Mouse (Mus musculus) frontal cortex, adult 2 months (tissue): ENCODE results near the gene Thop1. TPM values are rescaled to one million over a fixed set of nuclear protein-coding genes. Genes with fewer than 3 reads are reported as not detected.
"Not testable (repeated sequence)": the region's sequence is repeated elsewhere in the genome, so short reads cannot be mapped to it uniquely, and the experiment has no call there.

Experiments used
- DNase-seq, 2 experiments: peaks; one replicate each; pipeline ENCODE4 v3.0.0; 2022; ENCODE audit warnings: low spot score in 1 of 2; ENCODE audit errors: extremely low spot score in 1 of 2
- polyA plus RNA-seq: library from polyadenylated mRNA; depleted of rRNA; stranded (reverse); fragments of >200 nt; gene quantifications from 2 replicates; pipeline ENCODE4 v1.2.3, GENCODE M21; 2012

The Thop1 gene
- polyA plus RNA-seq, 1 experiment, result 63.1 TPM

DNA sequence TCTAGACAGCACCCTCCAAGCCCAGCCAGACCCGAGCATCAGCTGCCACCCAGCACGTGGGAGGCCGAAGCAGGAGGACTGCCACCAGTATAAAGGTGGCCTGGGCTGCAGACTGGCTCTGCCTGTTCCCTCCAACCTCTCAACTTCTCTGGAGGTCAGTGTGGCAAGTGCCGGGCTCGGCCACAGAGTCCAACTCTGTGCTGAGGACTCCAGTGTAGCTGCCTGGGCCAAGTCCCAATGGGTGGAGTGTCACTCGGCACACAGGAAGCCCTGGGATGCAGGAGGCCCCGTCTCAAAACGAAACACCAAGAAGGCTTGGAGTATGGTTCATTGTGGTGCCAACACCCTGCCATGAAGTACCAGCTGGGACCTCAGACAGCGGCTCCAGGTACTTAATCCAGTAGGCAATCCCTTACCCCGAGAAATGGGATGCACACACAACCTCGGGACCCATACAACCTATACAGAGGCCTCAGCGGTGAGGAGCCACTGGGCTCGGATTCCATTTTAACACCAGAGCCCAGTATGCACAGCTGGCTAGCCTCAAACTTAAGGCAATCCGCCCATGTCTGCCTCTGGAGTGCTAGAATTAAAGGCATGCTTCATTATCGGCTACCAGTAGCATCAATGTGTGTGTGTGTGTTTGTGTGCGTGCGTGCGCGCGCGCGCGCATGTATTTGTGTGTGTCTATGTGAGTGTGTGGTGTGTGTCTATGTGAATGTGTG, 12.3 kb upstream of the Thop1 start:
- DNase-seq, result no peak

DNA sequence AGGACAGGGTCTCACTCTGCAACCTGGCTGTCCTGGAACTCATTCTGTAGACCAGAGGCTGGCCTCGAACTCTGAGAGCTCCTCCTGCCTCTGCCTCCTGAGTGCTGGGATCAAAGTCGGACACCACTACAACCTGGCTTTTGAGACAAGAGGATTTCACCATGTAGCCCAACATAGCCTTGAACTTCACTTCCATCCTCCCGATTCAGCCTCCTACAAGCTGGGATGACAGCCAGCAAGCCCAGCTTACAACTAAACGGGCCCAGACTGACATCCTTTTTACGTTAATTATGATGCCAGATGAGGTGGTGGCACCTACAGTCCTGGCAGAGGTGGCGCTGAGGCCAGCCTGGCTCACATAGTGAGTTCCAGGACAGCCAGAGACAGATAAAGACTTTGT, 10.9 kb upstream of the Thop1 start:
- no peak for DNase-seq

DNA sequence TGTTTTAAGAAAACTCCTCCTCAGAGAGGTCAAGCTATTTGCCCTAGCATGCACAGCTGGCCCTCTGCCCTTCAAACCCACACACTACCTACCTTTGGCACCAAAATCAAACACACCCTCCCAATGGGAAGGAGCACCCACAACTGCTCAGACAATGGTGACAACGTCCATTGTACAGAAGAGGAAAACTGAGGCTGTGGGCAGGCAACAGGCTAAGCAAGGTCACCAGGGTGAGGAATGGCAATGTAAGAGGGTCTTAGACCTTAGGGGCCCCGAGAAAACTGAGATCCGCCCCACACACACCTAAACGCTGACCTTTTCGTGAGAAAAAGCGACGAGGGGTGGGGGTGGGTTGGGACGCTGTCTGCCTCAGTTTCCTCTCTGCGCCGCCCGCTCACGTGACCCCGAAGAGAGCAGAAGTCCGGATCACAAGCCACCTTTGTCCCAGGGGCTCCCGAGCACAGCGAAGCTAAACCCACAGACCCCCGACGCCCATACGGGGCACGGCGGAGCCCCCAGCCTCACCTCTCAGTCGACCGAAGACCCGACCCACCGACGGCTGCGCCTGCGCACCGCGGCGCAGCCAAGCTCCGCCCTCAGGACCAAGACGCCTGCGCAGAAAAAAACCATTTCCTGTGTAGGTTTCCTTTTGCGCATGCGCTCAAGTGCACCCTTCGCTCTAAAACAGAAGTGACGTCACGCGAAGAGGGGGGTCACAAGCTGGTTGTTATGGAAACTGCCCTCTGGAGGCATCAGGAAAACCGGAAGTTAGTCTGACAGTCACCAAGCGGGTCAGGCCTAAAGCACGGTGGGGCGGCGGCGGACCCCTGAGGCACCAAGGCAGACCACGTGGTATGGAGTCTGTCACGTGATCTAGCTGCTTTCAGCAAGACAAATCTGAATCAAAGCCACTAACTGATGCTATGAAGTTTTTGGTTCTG, 10.0 kb upstream of the Thop1 start, which contains the start of gene Sgta:
Sgta (minus strand) TSS at position 579 of the 941 bp plus-strand sequence.
- peak; percentile 100 for DNase-seq

DNA sequence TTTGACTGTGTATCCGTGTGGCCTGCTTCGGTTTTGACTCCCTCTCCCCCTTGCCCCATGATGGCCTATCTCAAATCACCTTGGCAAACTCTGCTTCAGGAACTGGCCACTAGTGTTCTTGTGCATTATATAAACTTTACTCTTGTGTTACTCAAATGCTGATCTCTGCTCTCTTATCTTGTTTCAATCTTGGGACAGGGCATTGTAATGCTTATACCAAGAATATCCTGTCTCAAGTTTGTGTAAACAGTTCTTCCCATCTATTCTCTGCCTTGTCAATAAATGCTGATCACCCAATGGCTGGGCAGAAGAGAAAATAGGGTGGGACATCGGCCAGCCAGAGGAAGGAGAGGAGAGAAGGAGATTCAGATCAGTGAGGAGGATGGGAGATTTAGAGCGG, 7.1 kb upstream of the Thop1 start:
- DNase-seq, result no peak

DNA sequence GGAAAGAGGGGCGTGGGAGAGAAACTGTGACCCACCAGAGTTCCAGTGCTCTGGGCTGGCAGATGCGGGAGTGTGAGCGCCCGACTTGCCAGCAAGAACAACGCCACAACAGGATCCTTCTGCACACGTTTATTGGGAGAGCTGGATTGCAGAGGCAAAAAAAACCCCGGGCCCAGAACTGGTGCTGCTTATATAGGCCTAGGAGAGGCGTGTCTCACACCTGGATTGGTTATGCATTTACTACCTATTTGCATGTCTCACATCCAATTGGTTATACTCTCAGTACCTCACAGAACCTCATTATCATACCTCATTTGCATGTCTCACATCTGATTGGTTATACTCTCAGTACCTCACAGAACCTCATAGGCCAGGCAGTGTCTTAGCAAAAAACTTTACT, 5.3 kb upstream of the Thop1 start:
- not testable (repeated sequence) for DNase-seq

DNA sequence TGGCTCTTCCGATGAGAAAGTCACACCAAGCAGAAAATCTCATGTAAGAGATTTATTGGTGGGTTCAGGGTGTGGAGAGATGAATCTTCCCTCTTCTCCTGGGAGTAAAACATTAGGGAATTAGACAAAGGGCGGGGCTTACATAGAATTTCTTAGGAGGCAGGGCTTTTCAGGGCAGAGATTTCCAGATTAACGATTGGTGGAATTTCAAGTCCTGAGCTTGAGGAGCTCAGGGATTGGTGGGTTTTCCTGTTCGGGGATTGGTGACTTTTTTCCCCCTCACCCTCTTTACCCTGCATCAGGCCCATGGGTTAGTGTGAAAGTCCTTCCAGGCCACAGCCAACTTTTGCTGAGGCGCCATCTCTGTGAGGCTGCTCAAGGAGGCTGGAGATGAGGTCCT, 1.1 kb upstream of the Thop1 start:
- no peak for DNase-seq

DNA sequence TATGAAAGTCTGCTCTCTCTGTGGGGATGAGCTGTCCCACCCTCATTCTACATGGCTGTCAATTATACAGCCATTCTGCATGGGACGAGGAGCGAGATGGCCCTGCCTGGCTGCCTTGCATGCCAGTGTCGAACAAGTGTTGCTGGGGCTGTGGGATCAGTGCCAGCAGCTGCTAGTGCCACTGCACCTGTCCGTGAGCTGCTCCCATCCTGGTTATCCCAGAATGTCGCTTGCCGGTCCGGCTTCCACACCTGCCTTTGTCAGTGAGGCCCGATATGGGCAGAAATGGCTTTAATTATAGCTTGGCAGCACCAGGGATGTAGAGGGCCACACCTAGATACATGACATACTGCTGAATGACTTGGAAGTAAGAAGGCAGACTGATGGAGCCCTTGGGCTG, 2.5 kb downstream of the Thop1 start:
- no peak for DNase-seq

DNA sequence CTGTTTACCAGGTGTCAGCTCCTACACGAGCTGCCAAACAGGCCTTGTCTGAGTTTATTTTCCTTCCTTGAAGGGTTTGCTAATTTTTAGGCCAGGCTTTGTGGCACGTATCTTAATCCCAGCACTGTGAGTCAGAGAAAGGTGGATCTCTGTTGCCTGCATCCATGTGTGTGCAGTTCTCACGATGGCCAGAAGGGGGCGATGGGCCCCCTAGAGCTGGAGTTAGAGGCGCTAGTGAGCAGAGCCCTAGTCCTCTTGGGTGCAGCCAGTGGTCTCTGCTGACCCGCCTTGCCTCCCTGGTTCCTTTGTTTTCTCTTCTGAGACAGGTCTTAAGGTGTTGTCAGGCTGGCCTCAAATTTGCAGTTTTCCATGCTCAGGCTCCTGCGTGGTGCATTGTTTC, 3.6 kb downstream of the Thop1 start:
- DNase-seq, result no peak

DNA sequence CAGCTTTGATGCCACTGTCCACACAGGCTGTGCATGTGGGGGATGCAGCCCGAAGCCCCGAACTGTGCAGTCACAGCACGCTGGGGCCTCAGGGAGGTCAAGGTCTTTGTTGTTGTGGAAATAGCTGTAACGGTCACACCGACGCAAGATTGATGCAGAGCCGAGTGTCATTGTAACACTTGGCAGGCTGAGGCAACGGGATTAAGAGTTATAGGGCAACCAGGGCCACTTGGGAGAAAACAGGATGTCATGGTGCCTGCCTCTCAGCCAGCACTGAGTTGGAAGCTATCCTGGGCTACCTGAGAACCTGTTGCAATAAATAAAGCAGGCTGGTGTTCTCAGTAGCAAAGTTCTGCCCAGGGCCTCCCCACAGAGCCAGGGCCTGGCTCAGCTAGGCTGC, 5.9 kb downstream of the Thop1 start:
- DNase-seq, result no peak

DNA sequence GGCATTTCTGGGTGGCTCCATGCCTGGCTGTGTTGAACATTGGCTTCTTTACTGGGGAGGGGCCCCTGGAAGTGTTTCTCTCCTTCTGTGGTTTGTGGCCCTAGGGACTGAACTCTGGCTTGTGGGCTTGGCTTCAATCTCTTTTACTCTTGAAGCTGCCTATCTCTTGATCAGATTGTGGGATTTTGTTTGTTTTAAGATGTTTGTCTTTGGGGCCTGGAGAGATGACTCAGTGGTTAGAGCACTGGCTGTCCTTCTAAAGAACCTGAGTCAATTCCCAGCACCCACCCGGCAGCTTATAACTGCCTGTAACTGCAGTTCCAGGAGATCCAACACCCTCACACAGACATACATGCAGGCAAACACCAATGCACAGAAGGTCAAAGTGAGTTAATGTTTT, 6.5 kb downstream of the Thop1 start:
- no peak for DNase-seq

DNA sequence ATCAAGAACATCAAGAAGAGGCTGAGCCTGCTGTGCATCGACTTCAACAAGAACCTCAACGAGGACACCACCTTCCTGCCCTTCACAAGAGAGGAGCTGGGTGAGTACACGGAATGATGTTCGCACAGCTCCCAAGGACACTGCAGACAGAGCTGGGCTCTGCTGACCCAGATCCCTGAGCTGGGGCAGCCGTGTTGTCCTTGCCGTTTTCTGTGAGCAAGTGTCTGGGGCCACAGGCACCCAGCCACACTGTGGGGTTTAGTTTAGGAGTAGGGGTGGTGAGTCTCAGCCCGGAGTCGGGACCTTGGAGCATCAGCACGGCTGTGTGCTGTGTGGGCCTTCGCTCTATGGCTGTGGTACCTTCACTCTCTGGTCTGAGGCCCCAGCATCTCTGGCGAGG, 8.1 kb downstream of the Thop1 start:
- no peak for DNase-seq

DNA sequence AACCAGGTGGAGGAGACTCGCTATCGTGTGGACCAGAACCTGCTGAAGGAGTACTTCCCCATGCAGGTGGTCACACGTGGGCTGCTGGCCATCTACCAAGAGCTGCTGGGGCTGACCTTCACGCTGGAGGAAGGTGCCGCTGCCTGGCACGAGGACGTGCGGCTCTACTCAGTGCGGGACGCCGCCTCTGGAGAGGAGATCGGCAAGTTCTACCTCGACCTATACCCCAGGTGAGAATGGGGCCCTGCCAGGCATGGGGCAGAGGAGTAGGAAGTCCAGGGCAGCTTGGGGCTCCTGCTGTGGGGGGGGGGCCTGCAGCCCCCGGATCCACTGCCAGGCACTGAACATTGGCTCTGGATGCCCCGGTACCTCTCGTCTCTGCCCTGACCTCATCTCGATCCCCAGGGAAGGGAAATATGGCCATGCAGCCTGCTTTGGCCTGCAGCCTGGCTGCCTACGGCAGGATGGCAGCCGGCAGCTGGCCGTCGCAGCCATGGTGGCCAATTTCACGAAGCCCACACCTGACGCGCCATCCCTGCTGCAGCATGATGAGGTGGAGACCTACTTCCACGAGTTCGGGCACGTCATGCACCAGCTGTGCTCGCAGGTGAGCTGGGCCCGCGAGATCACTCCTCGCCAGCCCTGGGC, 10.3 kb downstream of the Thop1 start:
- no peak for DNase-seq

DNA sequence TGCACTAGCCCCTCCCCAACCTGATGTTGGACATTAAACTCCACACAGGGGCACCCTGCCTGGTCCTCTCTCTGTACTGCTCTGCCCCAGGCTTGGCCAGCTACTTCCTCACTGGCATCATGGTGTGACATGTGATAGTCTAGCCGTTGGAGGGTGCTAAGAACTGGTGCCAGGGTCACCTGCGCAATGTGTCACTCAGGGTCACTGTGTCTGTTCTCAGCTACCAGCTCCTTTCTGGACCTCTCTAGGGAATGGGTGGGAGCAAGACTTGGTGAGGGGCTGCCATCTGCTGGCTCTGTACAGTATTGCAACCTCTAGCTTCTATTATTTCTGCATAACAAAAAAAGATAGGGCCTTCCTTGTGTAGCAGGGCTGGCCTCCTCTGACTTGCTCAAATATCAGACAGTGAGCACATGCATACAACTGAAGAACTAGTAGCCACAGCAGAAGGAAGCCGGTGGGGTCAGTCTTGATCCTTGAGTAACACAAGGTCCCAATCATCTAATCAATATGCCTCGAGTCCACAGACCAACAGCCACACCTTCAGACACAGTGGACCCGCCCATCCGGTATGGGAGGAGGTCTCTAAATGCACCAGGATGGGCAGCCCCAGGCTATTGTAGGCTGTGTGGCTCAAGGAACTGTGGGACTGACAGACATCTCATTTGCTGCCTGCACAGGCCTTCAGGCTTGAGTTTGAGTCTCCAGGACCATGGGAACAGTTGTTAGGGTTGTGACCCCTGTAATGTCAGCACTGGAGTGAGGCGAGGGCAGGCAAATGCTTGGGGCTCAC, 12.5 kb downstream of the Thop1 start:
- DNase-seq, result peak; percentile 38 to 86

DNA sequence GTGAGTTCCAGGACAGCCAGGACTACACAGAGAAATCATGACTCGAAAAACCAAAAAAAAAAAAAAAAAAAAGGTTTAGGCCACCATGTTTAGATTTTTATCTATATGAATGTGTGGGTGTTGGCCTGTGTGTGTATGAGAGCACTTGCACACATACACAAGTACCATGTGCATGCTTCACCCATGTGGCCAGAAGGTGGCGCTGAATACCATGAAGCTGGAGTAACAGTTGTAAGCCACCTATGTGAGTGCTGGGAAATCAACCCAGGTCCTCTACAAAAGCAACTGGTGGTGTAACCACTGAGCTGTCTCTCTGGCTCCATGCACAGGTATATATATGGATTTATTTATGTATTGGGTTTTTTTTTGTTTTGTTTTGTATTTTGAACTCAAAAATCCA, 17.2 kb downstream of the Thop1 start:
- DNase-seq, result no peak

DNA sequence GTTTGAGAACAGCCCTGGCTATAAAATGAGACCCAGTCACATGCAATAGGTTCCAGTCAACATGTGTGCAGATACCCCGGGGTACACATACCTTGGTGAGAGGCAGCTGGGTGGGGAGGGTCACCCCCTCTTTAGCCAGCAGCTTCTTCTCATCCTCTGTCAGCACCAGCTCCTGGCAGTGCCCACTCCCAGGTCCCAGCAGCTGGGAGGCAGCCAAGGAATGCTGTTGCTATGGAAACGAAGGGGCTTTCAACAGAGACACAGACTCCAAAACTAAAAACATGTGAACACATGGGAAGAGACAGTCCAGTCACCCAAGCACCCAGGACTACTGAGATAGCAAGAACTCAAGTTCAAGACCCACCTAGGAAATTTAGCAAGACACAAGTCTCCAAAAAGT, 19.4 kb downstream of the Thop1 start:
- DNase-seq, result no peak

DNA sequence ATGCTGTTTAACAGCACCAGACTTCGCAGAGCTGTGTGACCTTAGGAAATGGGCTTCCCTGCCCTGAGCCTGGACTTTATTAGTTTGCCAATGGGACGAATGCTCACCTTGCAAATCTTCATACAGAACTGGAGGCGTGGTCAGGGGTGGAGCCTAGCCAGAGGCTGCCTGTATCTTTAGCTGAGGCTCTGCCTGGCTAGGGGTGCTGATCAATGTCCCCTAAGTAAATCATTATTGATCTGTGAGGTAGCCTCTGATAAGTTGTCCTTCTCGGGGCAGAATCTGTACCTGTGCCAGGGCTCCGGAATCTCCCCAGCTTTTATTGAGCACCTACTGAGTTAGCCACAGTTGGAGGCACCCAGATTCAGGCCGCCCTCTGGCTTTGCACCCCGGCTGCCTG, 20.8 kb downstream of the Thop1 start:
- no peak for DNase-seq

DNA sequence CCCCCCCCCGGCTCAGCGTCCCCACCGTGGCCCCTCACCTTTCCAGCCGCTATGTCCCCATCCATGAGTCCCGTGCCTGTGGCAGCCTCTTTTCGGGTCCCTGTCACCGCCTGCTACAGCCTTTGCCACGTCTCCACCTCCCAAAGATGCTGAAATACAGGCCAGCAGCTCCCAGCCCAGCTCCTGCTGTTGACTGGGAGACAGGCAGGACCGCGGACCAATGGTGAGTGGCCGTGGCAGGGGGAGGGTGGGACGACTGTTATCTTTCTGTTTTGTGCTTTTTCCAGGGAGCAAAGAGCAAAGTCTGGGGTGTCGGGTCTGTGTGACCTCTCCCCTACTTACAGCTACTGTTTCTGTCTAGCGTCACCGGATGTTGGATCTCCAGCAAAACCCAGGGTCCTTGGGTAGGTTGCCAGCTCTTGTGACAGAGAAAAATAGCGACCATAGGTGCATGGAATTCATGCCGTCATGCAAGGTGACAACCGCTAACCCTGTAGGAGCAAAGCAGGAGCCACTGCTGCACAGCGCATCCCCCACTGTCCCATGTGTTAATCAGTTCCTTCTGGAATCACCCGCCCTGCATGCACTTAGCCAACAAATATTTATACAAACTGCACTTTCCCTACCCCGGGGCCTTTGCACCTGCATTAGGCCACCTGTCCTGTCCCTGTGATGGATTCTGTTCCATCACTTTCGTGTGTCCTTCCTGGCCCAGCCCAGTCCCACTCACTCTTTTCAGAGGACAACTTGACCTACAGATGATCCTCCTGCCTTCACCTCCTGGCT, 22.8 kb downstream of the Thop1 start:
- DNase-seq, result no peak

DNA sequence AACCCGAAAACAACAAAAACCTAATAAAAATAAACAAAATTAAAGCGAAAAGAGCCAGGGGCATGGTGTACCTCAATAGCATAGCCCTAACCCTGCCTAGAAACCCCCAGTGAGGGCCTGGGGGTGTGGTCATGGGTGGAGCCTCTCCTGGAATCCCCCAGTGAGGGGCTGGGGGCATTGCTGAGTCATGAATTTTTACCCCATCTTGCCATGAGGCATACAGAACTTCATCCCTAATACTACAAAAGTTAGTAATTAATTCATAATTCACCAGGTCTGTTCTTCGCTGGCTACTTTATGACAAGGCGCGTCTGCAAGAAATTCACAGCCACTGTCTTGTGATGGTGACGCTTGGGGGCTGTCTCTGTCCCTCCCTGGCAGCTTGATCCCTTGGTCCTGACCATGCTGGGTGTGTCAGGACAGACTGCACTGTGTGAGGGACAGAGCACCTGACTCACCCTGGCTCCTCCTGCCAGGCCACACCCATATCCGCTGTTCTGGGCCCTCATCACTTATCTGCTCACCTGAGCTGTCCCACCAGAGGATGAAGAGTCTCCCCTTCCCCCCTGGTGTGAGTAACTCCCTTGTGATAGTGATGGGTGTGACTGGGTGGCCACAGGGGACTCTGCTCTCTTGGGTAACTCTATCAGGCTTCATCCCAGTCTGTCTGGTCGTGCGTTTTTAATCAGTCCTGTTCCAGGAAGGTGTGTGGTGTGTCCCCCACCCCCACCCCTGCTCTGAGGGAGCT, 25.3 kb downstream of the Thop1 start:
- DNase-seq, result no peak

DNA sequence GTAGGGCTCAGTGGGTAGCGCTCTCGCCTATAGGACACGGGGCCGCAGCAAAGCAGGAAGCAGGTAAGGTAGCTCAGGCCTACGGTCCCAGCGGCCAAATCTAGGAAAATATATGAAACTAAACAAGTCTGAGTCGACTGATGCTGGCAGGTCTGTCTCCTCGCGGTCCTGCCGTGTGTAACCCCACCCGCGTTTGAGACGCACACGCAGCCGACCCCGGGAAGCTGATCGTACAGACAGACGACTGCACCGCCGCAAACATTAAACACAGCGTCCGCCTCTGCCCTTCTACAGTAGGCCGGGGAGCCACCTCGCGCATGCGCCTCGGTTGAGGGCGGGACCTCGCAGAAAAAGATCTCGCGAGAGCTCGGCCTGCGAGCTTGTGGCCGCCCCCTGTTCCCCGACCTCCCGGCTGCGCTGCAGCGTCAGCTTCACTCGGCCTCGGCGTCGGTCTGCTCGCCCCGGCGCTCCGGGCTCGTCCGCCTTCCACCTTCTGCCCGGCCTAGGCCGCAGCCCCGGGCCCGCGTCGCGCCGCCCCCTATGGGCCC, 35.8 kb downstream of the Thop1 start, which contains the start of gene Map2k2:
Map2k2 (plus strand) TSS at position 351 of the 548 bp plus-strand sequence.
- peak; percentile 91 to 97 for DNase-seq
